Mouse (Mus musculus): ENCODE measurements around the gene Akr1d1.

Akr1d1 gene

DNA sequence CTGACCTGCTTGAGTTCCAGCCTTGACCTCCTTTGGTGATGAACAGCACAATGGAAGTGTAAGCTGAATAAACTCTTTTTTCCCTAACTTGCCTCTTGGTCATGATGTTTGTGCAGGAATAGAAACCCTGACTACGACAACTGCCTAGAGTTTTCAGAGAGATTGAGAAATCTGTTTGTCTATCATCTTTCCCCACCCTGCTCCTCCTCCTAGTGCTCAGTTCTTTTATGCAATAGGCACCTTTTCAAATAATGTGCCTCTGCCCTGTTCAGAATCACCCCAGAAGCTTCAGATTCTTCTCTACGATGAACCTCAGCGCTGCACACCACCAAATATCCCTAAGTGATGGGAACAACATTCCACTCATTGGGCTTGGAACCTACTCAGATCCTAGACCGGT lies at the start of gene Akr1d1:
TSS of gene Akr1d1 (plus strand) at position 234 of the 400 bp plus-strand sequence.
- DNase-seq, result no peak

DNA sequence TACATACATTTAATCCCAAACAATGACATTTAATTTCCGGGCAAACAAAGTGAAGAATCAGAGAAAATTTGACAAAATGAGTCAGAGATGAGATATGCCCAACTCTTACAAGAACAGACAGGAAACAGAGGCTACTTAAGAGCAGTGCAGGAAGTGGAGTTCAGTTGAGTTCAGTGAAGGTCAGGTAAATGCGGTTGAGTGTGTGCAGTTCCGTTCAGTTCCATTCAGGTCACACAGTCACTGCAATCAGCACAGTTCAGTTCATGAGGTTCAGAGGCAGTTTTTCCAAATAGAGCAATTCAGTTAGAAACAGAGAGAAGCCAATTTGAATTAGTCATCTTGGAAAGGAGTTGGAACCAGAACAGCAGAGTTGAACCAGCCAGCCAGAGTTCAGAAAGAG lies 48.8 kb upstream of the Akr1d1 start:
- DNase-seq, result no peak

DNA sequence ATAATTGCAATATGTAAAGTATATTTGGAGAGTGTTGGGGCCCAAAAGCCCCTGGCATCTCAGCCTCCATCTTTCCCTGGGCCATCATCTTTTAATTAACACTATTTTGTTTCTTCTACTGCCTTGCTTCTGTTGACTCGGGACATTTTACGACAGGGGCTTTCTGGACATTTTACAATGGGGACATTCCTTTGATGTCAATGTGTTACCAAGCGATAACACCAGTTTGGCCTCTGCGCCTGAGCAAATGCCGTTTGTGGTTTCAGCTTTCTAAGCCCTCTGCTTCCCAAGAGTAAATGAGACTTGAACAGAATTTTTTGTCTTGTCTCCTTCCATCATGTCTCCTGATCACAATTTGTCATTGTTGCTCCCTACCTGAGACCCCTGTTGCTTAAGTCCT lies 46.7 kb upstream of the Akr1d1 start:
- no peak for DNase-seq

DNA sequence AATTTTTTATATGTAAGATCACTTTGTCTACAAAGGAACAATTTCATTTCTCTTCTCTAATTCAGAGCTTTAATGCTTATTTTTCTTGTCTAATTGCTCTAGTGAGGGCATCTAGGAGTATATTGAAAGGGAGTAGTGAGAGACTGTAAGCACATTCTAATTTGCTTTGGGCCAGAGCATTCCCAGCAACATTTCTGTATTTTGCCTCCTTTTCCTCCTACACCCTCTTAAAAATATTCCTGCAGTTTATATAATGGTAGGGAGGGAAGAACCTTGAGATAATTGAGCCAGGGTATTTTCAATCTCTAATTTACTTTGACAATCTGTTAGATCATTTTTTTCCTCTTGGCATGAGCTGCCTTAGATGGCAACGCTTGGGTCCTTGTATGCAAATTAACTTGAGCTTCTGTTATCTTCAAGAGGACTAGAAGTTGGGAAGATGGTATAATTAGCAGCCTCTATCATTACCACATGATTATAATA lies 45.3 kb upstream of the Akr1d1 start:
- DNase-seq, result no peak

DNA sequence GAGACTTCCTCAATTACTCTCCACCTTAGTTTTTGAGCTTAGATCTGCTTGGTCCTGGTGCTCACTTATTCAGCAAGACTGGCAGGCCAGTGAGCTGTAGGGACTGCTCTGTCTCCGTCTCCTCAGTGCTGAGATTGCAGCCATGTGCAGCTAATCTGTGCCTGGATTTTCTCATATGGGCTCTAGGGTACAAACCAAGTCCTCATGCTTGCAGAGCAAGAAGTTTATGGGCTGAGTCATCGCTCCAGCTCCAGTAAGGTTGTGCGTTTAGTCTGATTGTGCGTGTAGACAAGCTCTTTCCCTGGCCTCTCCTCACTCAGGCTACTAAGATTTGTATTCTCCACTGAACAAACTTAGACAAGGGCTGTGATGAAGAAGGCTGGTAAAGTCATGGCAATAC lies 43.5 kb upstream of the Akr1d1 start:
- DNase-seq, result no peak

DNA sequence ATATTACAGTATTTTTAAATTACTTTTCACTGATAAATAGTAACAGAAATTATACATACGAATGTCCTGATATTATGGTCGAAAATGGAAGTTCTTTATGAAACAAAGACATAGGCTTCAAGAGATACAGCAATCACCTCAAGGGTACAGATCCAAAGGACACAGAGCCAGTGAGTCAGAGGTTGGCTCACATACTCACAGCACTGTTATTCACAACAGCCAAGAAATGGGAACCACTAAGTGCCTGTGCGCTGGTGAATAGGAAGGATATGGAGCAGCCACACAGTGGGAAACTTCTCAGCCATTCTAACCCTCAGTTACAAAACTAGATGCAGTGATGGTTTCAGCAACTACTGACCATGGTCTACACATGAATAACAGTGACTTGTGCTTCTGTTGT lies 37.7 kb upstream of the Akr1d1 start:
- no peak for DNase-seq

DNA sequence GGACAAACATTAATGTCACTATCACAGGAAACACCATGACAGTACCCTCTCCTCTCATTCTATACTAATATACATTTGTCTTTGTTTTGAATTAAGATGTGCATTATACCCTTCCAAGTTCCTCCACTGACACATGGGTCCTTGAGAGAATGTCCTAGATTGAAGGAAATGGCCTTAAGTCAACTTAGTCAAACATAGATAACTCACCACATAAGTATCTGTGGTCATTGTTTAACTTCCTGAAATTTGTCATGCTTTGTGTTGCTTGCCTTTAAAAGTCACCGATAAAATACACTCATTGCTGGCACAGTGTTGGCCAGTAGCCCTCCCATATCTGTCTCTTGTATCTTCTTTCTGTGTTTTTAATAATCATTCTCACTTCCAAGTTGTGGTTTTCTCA lies 35.0 kb upstream of the Akr1d1 start:
- no peak for DNase-seq

DNA sequence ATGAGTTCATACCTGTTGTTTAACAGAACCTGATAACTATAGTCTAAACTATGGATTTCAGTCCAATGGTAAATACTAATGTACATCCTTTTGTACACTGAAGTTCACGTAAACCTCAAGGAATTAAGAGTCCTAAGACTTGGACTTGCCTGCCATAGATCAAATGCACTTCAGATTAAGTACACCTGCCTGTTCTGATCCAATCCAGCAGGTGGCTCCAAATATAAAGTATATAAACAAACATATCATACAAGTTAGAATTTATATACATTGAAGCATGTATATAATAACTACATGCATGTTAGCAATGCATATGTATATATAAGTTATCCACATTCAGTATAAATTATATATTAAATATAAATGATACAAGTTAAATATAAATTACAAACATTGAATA lies 33.1 kb upstream of the Akr1d1 start:
- no peak for DNase-seq

DNA sequence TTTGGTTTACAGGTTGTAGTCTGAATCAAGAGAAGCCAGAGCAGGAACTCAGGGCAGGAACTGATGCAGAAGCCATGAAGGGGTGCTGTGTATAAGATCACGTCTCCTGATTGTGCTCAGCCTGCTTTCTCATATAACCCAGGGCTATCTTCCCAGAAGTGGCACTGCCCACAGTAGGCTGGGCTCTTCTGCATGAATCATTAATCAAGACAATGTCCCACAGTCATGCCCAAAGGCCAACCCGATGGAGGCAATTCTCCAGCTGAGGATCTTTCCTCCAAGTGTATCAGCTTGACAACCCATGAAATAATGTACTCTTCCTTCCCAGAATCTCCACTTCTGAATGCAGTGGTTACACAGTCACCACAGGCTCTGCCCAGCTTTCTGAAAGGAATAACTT lies 24.4 kb upstream of the Akr1d1 start:
- DNase-seq, result no peak

DNA sequence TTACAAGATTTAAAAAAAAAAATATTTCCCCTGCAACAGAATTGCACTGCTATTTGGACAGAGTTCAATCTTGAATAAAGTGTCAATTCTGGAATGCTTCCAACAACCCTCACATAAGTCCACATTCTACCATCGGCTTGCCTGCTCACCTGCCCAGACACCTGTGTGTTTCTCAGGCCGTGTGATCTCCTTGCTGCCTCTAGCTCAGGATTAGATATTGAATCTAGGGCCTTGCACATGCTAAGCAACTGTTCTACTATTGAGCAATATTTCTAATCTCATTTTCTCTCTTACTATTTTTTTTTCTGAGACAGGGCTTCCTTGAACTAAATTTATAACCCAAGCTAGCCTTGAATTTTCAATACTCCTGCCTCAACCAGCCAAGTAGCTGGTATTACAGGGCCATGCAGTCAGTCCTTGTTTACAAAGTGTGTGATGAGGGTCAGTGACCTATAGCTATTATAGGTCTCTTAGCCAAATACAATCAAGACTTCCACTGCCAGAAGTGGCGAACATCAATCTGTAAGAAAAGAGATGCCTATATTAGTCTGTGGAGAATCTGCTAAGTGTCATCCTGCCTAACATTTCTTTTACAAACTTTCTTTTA lies 23.0 kb upstream of the Akr1d1 start:
- no peak for DNase-seq

DNA sequence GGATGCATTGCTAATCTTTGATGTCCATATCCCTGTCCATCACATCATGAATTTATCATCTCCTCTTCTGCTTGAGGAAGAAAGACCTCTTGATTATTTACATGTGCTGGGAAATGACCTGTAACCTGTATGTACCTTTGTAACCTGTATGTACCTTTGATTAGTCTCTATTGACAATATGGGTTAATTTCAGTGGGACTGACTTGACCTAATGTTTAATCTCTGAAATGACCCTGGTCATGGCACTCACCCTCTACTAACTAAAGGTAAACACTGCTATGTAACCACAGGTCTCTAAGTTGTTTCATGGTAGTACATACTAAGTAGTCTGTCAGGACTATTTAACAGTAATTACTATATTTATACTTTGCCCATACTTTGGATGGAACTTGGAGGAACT lies 19.2 kb upstream of the Akr1d1 start:
- no peak for DNase-seq

DNA sequence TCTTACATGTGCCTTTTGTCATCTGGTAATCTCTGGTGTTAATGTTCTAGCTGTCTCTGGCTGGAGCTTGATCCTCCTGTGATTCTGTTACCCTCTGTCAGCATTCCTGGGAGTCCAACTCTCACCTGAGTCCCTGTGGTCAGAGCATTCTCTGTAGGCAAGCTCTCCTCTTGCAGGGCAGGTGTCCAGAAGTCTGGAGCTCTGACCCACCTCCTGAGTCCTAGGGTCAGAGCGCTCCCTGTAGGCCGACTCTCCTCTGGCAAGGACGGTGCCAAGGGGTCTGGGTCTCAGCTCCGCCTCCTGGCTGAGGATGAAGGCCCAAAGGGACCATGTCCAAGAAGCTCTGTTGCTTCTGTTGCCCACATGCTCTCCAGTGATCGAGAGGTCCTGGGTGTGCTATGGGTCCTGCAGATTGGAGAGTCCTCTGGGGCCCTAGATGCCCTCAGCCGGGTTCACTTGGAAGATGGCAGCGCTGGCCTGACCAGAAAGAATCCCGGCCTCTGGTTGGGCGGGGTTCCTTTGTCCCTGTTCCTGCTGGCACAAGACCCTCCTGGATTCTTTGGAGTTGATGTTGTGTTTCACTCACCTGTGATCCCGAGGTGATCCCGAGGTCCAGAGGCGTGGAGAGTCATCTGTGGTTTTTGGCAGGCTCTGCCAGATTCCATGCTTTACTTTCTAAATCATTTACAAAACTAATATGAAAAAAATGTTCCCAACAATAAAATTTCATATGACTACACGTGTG lies 9.2 kb upstream of the Akr1d1 start:
- no peak for DNase-seq

DNA sequence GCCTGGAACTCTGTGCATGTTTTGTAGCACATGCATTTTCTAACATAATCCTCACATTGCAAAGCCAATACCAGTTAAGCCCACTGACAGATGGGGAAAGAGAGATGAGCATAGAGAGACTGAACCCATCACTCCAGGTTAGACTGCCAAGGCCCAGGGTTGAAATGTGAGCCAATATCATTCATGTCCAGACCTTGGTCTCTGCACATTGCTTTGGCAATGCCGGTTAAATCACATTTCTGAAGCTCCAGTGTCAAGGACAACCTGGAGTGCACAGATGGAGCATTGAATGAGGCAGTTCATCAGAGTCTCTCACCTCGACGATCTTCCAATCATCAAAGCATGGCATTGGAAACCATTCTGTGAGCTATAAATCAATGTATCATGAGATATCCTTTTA lies 2.1 kb downstream of the Akr1d1 start:
- DNase-seq, result no peak

DNA sequence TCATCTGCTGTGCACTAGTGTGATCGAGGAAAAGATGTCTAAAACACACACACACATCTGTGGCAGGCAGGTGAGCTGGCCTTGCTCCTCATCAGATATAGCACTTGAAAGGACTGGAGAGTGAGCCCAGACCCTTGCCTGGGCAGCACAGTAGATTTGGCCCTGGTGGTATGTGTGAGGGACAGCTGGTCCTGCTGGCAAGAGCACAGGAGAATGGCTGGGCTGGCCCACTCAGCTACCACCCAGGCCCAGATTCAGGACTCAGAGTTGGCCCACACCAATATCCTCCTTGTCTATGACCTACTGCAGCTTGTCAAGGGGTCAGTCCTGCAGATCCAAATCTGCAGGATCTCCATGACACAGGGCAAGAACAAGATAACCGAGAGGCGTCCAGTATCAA lies 6.9 kb downstream of the Akr1d1 start:
- DNase-seq, result no peak

DNA sequence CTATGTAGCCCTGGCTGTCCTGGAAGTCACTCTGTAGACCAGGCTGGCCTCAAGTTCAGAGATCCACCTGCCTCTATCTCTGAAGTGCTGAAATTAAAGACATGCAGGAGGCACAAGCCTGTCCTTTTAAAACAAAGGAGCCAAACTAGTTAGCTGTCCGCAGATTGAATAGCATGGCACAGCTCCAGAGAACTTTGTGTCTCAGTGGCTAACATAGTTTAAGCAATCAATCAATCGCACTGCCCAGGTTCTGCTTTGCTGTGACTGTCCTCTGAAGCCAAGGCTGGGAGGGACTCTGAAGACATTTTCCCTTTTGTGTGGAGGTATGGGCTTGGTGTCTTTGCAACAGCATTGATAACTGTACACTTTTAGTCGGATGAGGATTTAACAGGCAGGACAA lies 7.8 kb downstream of the Akr1d1 start:
- no peak for DNase-seq

DNA sequence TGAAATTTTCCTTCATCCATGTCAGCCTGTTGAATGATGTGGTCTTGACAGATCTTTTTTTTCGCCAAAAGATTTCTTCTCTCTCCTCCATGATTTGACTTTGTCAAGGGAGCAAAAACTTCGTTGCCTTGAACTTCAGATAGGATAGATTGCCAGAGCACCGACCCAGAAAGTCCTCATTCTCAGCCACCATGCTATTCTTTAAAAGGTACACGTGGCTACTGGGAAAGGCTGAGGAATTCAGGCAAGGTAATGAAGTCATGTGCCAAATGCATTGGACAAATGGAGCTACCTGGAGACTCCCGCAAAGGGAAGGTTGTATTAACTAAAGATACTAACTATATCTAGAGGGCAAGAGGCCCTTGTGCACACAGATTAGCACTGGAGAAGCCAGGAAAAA lies 8.8 kb downstream of the Akr1d1 start:
- no peak for DNase-seq

DNA sequence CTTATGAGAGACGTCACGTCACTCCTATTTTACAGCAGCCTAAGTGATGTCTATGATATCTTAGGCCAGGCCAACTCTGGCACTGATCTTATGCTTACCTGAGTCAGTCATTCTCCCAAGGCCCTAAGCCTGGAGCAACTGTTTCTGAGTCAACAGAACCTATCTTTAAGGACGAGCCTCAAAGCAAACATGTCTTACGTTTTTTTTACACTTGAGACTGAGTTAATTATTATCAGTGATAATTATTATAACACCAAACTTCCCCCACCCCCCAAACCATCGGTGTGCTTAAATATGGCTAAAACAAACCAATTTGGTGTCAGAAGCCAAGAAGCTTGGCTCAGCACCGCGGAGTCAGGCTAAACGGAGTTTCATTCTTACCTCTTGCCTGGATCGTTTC lies 9.4 kb downstream of the Akr1d1 start:
- DNase-seq, result no peak

DNA sequence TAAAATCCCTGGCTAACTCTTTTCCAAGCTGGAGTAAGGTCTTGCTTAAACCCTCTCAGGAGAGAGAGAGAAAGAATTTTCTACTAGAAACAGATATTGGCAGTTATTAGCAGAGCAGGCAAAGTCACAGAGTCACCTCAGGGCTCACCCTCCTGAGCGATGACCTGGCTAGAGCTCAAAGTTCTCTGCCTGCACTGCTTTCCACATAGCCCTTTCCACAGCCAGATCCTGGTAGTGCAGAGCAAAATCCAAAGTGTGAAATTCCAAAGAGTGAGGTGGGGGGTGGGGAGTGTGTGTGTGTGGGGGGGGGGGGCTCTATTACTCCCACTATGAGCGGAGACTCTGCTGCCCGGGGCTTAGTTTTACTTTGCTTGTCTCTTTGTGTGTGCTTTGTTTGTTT lies 10.1 kb downstream of the Akr1d1 start:
- no peak for DNase-seq

DNA sequence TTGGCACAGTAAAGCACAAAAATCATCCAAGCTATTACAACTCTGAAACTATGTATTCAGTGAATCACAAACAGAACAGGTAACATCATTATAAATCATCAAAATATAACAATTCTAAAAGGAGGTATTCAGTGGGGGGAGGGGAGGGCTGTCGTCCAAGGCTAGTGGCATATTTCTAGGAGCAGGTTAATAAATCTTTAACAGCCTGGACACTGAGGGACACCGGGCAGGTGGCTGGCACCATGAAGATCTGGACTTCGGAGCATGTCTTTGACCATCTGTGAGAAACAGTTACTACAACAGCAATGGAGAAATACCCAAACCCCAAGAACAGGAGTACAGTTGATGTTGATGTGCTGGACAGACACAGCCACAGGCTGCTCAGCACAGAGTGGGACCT lies 11.2 kb downstream of the Akr1d1 start:
- no peak for DNase-seq

DNA sequence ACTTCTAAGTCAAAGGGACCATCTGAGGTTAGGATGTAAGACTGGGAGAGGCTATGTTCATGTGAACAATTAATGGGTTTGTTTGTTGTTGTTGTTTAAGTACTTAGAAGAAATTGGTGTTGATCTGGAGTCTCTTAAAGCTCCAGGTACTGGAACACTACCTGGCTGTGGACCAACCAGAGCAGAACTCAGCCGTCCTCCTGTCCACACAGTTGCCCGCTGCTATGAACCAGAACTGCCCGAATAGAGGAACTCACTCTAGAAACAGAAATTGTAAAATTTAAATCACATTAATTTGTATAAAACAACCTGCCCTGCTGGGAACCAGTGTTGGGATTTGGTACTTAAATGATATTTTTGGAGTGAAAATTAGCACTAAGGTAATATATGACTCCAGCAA lies 12.2 kb downstream of the Akr1d1 start:
- no peak for DNase-seq

DNA sequence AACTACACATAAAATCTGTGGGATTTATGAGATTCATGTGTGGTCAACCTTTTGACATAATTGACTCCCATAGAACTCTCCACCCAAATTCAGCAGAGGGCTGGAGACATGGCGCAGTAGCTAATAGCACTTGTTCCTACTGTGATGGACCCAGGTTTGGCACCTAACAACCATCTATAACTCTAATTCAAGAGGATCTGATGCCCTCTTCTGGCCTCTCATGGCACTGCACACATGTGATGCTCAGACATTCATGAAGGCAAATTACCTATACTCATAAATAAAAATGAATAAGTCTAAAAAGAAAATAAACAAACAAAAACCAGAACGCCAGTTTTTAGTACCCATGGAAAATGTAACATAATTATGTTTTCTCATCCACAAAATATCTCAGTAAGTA lies 22.8 kb downstream of the Akr1d1 start:
- peak; percentile 20 for DNase-seq

DNA sequence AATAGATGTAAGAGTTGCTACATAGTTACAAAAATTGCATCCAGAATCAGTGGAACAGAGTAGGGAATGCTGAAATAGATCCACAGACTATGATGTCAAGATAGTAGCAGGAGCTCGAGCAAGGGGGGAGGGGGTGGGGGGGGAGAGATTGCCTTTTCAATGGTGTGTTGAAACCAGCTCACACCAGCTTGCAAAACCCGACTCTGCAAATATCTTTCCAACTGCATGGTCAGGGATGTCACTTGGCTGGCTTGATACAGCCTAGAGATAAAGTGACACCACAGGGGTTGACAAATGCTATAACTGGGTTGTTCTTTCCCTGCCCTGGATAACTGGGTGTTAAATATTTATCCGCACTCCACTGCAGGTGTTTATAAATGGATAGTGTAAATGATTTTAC lies 24.0 kb downstream of the Akr1d1 start:
- peak; percentile 10 for DNase-seq

DNA sequence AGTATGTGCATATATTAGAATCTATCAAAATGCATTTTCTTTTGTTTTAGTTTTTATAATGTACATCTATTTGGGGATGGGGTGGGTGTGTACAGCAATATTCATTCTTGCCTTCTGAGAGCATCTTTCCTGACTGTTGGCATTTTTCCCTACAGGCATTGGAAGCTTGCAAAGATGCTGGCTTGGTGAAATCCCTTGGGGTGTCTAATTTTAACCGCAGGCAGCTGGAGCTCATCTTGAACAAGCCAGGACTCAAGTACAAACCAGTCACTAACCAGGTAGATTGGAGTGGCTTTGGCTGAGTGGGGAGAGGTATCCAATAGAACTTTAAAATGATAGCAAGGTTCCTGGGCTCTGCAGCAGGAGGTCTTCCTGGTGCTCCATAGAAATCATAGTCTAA lies 24.4 kb downstream of the Akr1d1 start:
- DNase-seq, result peak; percentile 4

DNA sequence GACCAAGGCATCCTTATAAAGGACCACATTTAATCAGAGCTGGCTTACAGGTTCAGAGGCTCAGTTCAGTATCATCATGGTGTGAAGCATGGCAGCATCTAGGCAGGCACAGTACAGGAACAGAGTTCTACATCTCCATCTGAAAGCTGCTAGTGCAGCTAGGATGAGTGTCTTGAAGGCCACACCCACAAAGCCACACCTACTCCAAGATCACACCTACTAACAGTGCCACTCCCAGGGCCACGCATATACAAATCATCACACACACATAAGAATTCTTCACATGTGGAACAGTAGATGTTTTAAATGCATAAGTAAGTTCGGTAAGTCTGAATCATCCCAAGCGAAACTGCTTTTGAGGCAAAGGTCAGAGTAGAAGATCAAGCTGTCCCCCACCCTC lies 33.9 kb downstream of the Akr1d1 start:
- DNase-seq, result no peak

DNA sequence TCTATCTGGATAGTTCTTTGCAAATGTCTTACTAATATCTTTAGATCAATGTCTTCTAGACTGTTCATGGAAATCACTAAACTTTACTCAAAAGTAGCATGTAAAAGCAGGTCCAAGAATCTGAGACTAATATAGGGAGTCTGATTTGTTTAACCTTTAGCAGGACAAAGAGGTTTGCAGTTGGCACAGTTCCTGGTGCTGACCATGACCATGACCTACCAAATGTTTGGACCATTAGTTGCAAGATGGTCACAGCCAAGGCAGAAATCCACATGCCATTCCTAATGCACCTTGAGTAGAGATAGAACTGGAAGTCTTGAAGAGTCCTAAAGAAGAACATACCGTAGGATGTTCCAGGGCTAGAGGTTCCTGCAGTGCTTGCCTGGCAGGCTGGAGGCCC lies 37.4 kb downstream of the Akr1d1 start:
- DNase-seq, result no peak

Data from retina, postnatal 1 day (tissue).